Mouse (Mus musculus) heart, postnatal 0 days (tissue): Measurements from ENCODE around the gene Zfp975. TPM values are rescaled to one million over a fixed set of nuclear protein-coding genes. Genes with fewer than 3 reads are reported as not detected.
"Not testable (repeated sequence)": the region's sequence is repeated elsewhere in the genome, so short reads cannot be mapped to it uniquely, and the experiment has no call there.

Experiments used
- ATAC-seq: fragments of 200-750 bp; cut with Nextera tagmentation; 2 replicates; pipeline ENCODE4 v1.8.0; 2017; ENCODE audit warnings: low read depth, moderate number of reproducible peaks, moderate library complexity; ENCODE audit not compliant: insufficient read depth
- DNase-seq: peaks from one replicate; pipeline ENCODE4 v3.0.0-alpha.2; 2016; ENCODE audit warnings: low spot score
- H3K27ac ChIP-seq: fragments of 300-500 bp; sonication (generic); 2 replicates; pipeline ENCODE4 v1.5.1; 2014; ENCODE audit warnings: low read depth, mild to moderate bottlenecking
- H3K27me3 ChIP-seq: fragments of 300-500 bp; sonication (generic); 2 replicates; pipeline ENCODE4 v1.6.1; 2014; ENCODE audit warnings: low read length, mixed read lengths; ENCODE audit not compliant: control insufficient read depth, insufficient read depth
- H3K36me3 ChIP-seq: fragments of 300-500 bp; sonication (generic); replicated peaks from 2 replicates; pipeline ENCODE4 v1.6.1; 2014; ENCODE audit warnings: low read length, mixed read lengths; ENCODE audit not compliant: control insufficient read depth, insufficient read depth
- H3K4me1 ChIP-seq: fragments of 300-500 bp; sonication (generic); 2 replicates; pipeline ENCODE4 v1.6.1; 2014; ENCODE audit warnings: antibody characterized with exemption; ENCODE audit not compliant: control insufficient read depth, insufficient read depth
- H3K4me2 ChIP-seq: fragments of 300-500 bp; sonication (generic); 2 replicates; pipeline ENCODE4 v1.6.1; 2014; ENCODE audit warnings: low read depth, mild to moderate bottlenecking, low read length, moderate library complexity
- H3K4me3 ChIP-seq: fragments of 300-500 bp; sonication (generic); 2 replicates; pipeline ENCODE4 v1.5.1; 2014; ENCODE audit warnings: low read depth, low read length
- H3K9ac ChIP-seq: fragments of 300-500 bp; sonication (generic); replicated peaks from 2 replicates; pipeline ENCODE4 v1.6.1; 2014; ENCODE audit warnings: low read depth, low read length, mixed read lengths
- H3K9me3 ChIP-seq: fragments of 300-500 bp; sonication (generic); replicated peaks from 2 replicates; pipeline ENCODE4 v1.6.1; 2016; ENCODE audit warnings: low read length; ENCODE audit not compliant: control insufficient read depth
- CTCF ChIP-seq: IDR thresholded peaks from 2 replicates; pipeline ENCODE4 v1.5.1; 2016; ENCODE audit warnings: antibody characterized with exemption, control low read depth, low read depth
- EP300 ChIP-seq: IDR thresholded peaks from 2 replicates; pipeline ENCODE4 v1.6.1; 2016; ENCODE audit warnings: antibody characterized with exemption, low read depth
- WGBS: fragments of 180-500 bp; shearing (Covaris S2); extraction: QIAGEN DNeasy Blood & Tissue Kit; methylation state at CpG from one replicate; pipeline ENCODE4 v1.1.7; 2014; 5-methylcytosine and 5-hydroxymethylcytosine counted together
- polyA plus RNA-seq: library from polyadenylated mRNA; unstranded; fragments of >200 nt; fragmentation: Nextera tagmentation; extraction: Ambion mirVana; gene quantifications from 2 replicates; pipeline ENCODE4 v1.2.1, GENCODE M21; 2015
- total RNA-seq: library from RNA; depleted of rRNA; stranded (reverse); fragments of >200 nt; gene quantifications from 2 replicates; pipeline ENCODE4 v1.2.3, GENCODE M21; 2014; ENCODE audit warnings: low replicate concordance; rRNA removed

Gene Zfp975
- total RNA-seq, result 0.23 and 0.31 TPM in 2 replicates
- polyA plus RNA-seq, result 4.1 and 4.3 TPM in 2 replicates

GRCm38 (mm10) chr7:42692362-42693158, at the start of gene Zfp975:
Zfp975 (minus strand) TSS chr7:42692742.
- H3K27me3 ChIP-seq, H3K36me3 ChIP-seq, H3K9me3 ChIP-seq, H3K4me1 ChIP-seq: not testable (repeated sequence)
- DNase-seq (peak; percentile 79), ATAC-seq (peak; percentile 99)
- WGBS, result under 1% methylated on average over 23 of the region's 23 CpGs
- 0 out of 2 replicates have a peak, but pooled peaks have one; percentile 2 for TF ChIP-seq CTCF
- Histone ChIP-seq H3K4me2 (peak within 1 kb of the TSS; percentile 65), H3K4me3 (peak within 1 kb of the TSS; percentile 74), H3K27ac (peak within 1 kb of the TSS; percentile 71), H3K9ac (peak within 1 kb of the TSS; percentile 63)

DNA sequence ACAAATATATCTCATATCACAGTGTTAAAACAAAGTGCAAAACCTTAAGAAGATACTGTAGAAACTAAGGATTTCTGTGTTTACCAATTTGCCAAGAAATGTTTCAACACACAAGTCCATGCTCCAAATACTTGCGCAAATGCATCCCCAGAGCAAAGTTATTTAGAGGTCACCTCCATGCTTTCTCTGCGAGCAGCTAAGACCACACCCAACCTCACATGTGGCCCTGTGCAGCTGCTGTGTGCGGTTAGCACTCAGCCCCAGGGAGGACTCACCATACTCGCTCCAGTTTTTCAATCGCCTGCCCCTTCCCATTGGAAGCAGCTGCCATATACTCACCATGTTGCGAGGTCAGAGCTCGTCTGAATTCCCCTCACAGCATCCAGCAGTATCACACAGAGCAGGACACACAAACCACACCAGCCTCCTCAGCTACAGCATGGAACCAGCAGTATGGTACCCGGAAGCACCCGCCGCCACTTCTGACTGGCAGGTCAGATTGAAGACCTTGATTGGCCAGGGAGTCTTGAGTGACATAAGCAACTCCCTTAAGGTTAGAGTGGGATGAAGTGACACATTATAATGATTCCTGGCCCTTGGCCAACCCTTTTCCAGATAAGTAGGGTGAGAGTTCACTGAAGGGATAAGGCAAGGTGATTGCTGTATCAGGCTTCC, 46.1 kb upstream of the Zfp975 start:
- no peak overlapping the region for H3K4me3 ChIP-seq
- ATAC-seq (no peak), DNase-seq (no peak)
- H3K9ac ChIP-seq, result no peak overlapping the region
- 74% methylated on average over 10 of the region's 10 CpGs for WGBS
- H3K36me3 ChIP-seq, result no peaks in the 10 kb centered on the region
- H3K4me2 ChIP-seq, result no peak overlapping the region
- H3K27ac ChIP-seq, result no peak overlapping the region
- no peaks in the 10 kb centered on the region for H3K27me3 ChIP-seq
- TF ChIP-seq EP300 (no peak), CTCF (no peak)
- no peaks in the 10 kb centered on the region for H3K9me3 ChIP-seq
- no peaks in the 10 kb centered on the region for H3K4me1 ChIP-seq

- not testable (repeated sequence) for H3K27ac ChIP-seq, H3K27me3 ChIP-seq, DNase-seq, H3K9ac ChIP-seq, H3K36me3 ChIP-seq, H3K4me1 ChIP-seq, H3K4me2 ChIP-seq, H3K9me3 ChIP-seq, ATAC-seq, H3K4me3 ChIP-seq
- 72% methylated on average over 4 of the region's 4 CpGs for WGBS
Observed at GRCm38 (mm10) chr7:42726917-42727316, 34.4 kb upstream of the Zfp975 start, which contains the start of gene Gm17067. Gm17067 (minus strand) TSS chr7:42727017.

DNA sequence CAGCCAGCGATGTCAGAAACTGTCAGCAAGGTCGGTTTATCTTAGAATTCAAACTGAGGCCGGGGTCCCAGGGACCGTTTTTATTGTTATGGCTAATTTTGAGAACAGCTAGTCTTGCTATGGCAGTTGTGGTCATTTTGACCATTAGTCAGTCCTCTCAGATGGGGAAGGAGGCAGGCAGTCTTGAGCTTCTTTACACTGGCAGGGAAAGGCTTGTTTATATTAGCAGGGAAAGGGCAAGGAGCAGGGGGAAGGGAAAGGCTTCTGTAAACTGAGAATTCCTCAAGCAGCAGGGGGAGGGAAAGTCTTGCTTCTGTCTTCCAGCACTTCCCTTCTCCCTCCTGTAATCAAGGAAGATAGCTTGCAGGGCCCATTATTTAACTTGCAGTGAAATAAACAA, 709 bp upstream of the Zfp975 start:
- Histone ChIP-seq H3K27ac (peak overlapping the region; percentile 71; the same call in 1 of the 2 replicates), H3K9ac (peak overlapping the region; percentile 63), H3K4me2 (peak overlapping the region; percentile 65), H3K4me3 (peak overlapping the region; percentile 74)
- peak; percentile 25 for DNase-seq
- not testable (repeated sequence) for H3K36me3 ChIP-seq, H3K4me1 ChIP-seq, H3K9me3 ChIP-seq, H3K27me3 ChIP-seq, ATAC-seq
- WGBS, result under 1% methylated on average over 4 of the region's 4 CpGs

DNA sequence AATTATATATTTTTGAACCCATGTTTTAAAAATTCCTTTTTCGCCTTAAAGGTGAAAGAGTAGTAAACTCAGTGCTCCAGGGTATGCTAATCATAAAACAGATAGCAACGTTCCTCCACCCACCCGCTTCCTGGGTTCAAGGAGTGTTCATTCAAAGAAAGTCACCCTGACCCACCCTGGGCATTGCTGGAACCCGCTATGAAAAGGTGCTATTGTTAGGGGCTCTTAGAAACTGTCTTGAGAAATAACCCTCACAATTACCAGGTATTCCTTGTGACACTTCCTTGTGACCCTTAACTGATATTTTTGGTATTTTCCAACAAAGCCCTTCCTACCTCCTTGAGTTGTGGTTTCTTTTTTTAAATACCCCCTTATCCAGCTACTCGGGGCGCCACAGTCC, 12.5 kb downstream of the Zfp975 start:
- H3K9ac ChIP-seq, ATAC-seq, H3K9me3 ChIP-seq, H3K27me3 ChIP-seq, DNase-seq, H3K27ac ChIP-seq, H3K4me3 ChIP-seq, H3K4me2 ChIP-seq, H3K36me3 ChIP-seq, H3K4me1 ChIP-seq: not testable (repeated sequence)
- WGBS, result 91% methylated on average over 6 of the region's 6 CpGs

GRCm38 (mm10) chr7:42679646-42680045, 12.9 kb downstream of the Zfp975 start:
- not testable (repeated sequence) for H3K36me3 ChIP-seq, H3K4me3 ChIP-seq, H3K9ac ChIP-seq, H3K4me2 ChIP-seq, ATAC-seq, H3K4me1 ChIP-seq, H3K27me3 ChIP-seq, H3K27ac ChIP-seq, DNase-seq, H3K9me3 ChIP-seq

DNA sequence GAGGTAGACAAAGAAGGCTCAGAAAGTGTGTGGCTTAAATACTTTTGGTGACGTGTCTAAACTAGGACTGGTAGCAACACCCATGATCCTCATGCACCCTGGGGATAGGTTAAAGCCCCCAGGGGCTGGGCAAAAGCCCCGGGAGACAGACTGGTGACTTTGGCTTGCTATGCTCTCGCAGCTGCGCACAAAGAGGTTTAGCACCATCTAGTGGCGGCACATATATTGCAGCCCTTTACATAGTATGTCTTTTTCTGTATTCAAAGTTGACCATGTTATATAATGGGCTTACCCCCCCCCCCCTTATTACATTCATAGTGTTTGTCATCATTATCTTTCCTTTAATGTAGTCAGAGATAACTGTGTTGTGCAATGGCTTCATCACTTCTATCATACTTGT, 32.4 kb downstream of the Zfp975 start:
- H3K36me3 ChIP-seq, H3K9ac ChIP-seq, H3K27me3 ChIP-seq, H3K4me1 ChIP-seq, H3K4me3 ChIP-seq, DNase-seq, H3K4me2 ChIP-seq, ATAC-seq, H3K27ac ChIP-seq: not testable (repeated sequence)
- 60% methylated on average over 4 of the region's 5 CpGs for WGBS
- 0 out of 2 replicates have a peak, but pooled peaks cover 16% of the 10 kb centered on the region for H3K9me3 ChIP-seq

GRCm38 (mm10) chr7:42655211-42655610, 37.3 kb downstream of the Zfp975 start:
- H3K36me3 ChIP-seq, H3K9ac ChIP-seq, DNase-seq, H3K9me3 ChIP-seq, H3K27ac ChIP-seq, H3K4me1 ChIP-seq, H3K4me2 ChIP-seq, H3K27me3 ChIP-seq, ATAC-seq, H3K4me3 ChIP-seq: not testable (repeated sequence)
- WGBS, result 60% methylated on average over 2 of the region's 2 CpGs
